Mouse (Mus musculus) WW6 (cell line): ENCODE data around the gene Fam20a.

Experiments used
- DNase-seq: peaks from one replicate; pipeline ENCODE4 v3.0.0-alpha.2; 2013; ENCODE audit warnings: low read depth, low spot score

Fam20a gene

GRCm38 (mm10) chr11:109716981-109717380 lies 5.1 kb downstream of the Fam20a start:
- no peak for DNase-seq

GRCm38 (mm10) chr11:109715311-109715781 lies 6.7 kb downstream of the Fam20a start:
- no peak for DNase-seq

GRCm38 (mm10) chr11:109714341-109715247 lies 7.5 kb downstream of the Fam20a start:
- no peak for DNase-seq

GRCm38 (mm10) chr11:109709501-109709900 lies 12.6 kb downstream of the Fam20a start:
- no peak for DNase-seq

- DNase-seq = no peak
These were observed 13.3 kb downstream of the Fam20a start for GRCm38 (mm10) chr11:109708786-109709185.

GRCm38 (mm10) chr11:109707442-109707841 lies 14.6 kb downstream of the Fam20a start:
- DNase-seq = no peak

- DNase-seq = no peak
These were observed 15.5 kb downstream of the Fam20a start for GRCm38 (mm10) chr11:109706586-109706985.

- no peak for DNase-seq
These were observed 16.0 kb downstream of the Fam20a start for GRCm38 (mm10) chr11:109706055-109706412.

- DNase-seq = no peak
These were observed 16.6 kb downstream of the Fam20a start for GRCm38 (mm10) chr11:109705336-109706054.

- DNase-seq = no peak
These were observed 17.5 kb downstream of the Fam20a start for GRCm38 (mm10) chr11:109704311-109705205.

GRCm38 (mm10) chr11:109703845-109704244 lies 18.2 kb downstream of the Fam20a start:
- DNase-seq = no peak

GRCm38 (mm10) chr11:109702031-109702815 lies 19.9 kb downstream of the Fam20a start:
- no peak for DNase-seq

GRCm38 (mm10) chr11:109700761-109701160 lies 21.3 kb downstream of the Fam20a start:
- DNase-seq = no peak

- no peak for DNase-seq
These were observed 22.3 kb downstream of the Fam20a start for GRCm38 (mm10) chr11:109699784-109700183.

- DNase-seq = no peak
These were observed 23.3 kb downstream of the Fam20a start for GRCm38 (mm10) chr11:109698740-109699139.

GRCm38 (mm10) chr11:109697089-109697643 lies 24.9 kb downstream of the Fam20a start:
- no peak for DNase-seq

- DNase-seq = no peak
These were observed 25.6 kb downstream of the Fam20a start for GRCm38 (mm10) chr11:109696519-109696918.

GRCm38 (mm10) chr11:109692737-109693136 lies 29.3 kb downstream of the Fam20a start:
- no peak for DNase-seq

- no peak for DNase-seq
These were observed 32.5 kb downstream of the Fam20a start for GRCm38 (mm10) chr11:109689539-109689938.

GRCm38 (mm10) chr11:109682221-109682620 lies 39.9 kb downstream of the Fam20a start:
- DNase-seq = no peak
